Mouse (Mus musculus) brown adipose tissue, adult 24 weeks (tissue): ENCODE results near the gene Adam1a. TPM values are rescaled to one million over a fixed set of nuclear protein-coding genes. Genes with fewer than 3 reads are reported as not detected.

ENCODE experiments used
- H3K27ac ChIP-seq: fragments of 200-500 bp; replicated peaks from 2 replicates; pipeline ENCODE4 v1.5.1; 2012; ENCODE audit warnings: low read depth, mild to moderate bottlenecking, low read length
- H3K4me1 ChIP-seq: fragments of 200-500 bp; 2 replicates; pipeline ENCODE4 v1.6.1; 2012; ENCODE audit warnings: low read length, mixed read lengths; ENCODE audit not compliant: control insufficient read depth, insufficient read depth, insufficient read length
- H3K4me3 ChIP-seq: fragments of 200-500 bp; 2 replicates; pipeline ENCODE4 v1.5.1; 2012; ENCODE audit warnings: low read depth, mild to moderate bottlenecking, low read length, moderate library complexity; ENCODE audit not compliant: insufficient read depth
- polyA plus RNA-seq: library from polyadenylated mRNA; stranded (reverse); fragments of >200 nt; gene quantifications from 2 replicates; pipeline ENCODE4 v1.2.4, GENCODE M21; 2012; ENCODE audit not compliant: missing spikeins, insufficient read depth, insufficient read length

Gene Adam1a
- 0.52 and 0.71 TPM in 2 replicates for polyA plus RNA-seq

GRCm38 (mm10) chr5:121544910-121545792 is at the start of gene Adam1a, which contains the start of gene Gm42878:
Gene Adam1a (minus strand): TSS chr5:121545482.
Gene Gm42878 (minus strand): TSS chr5:121545482.
- H3K4me1 ChIP-seq: peaks cover 11% of the 10 kb centered on the region
- peak within 1 kb of the TSS; percentile 88 for H3K4me3 ChIP-seq
- H3K27ac ChIP-seq: peak within 1 kb of the TSS; percentile 90

GRCm38 (mm10) chr5:121594714-121595313 is 49.5 kb upstream of the Adam1a start:
- Histone ChIP-seq H3K4me1 (peaks cover 20% of the 10 kb centered on the region), H3K27ac (no peak overlapping the region), H3K4me3 (no peak overlapping the region)

- H3K4me3 ChIP-seq: peak within 1 kb of the TSS; percentile 71
- H3K27ac ChIP-seq: peak within 1 kb of the TSS; percentile 47
- H3K4me1 ChIP-seq: peaks cover 20% of the 10 kb centered on the region
These were observed 48.4 kb upstream of the Adam1a start, which contains the start of gene Aldh2 for GRCm38 (mm10) chr5:121593451-121594401. Gene Aldh2 (minus strand): TSS chr5:121593824.

- peak overlapping the region; percentile 47 for H3K27ac ChIP-seq
- peak overlapping the region; percentile 71 for H3K4me3 ChIP-seq
- H3K4me1 ChIP-seq: peaks cover 20% of the 10 kb centered on the region
These were observed 47.6 kb upstream of the Adam1a start for GRCm38 (mm10) chr5:121592816-121593407.

- H3K4me3 ChIP-seq: peak overlapping the region; percentile 71
- peaks cover 25% of the 10 kb centered on the region for H3K4me1 ChIP-seq
- H3K27ac ChIP-seq: peak overlapping the region; percentile 53
These were observed 47.0 kb upstream of the Adam1a start for GRCm38 (mm10) chr5:121592064-121592815.

GRCm38 (mm10) chr5:121591417-121592063 is 46.3 kb upstream of the Adam1a start:
- H3K4me3 ChIP-seq: peak overlapping the region; percentile 71
- H3K4me1 ChIP-seq: peaks cover 27% of the 10 kb centered on the region
- peak overlapping the region; percentile 53 for H3K27ac ChIP-seq

GRCm38 (mm10) chr5:121589928-121590327 is 44.6 kb upstream of the Adam1a start:
- Histone ChIP-seq H3K4me1 (peaks cover 37% of the 10 kb centered on the region), H3K4me3 (no peak overlapping the region), H3K27ac (0 out of 2 replicates have a peak overlapping the region, but pooled peaks have one; percentile 0)

GRCm38 (mm10) chr5:121586400-121587039 is 41.2 kb upstream of the Adam1a start:
- H3K4me1 ChIP-seq: peaks cover 31% of the 10 kb centered on the region
- peak overlapping the region; percentile 31; the same call in 1 of the 2 replicates for H3K4me3 ChIP-seq
- H3K27ac ChIP-seq: peak overlapping the region; percentile 97

- Histone ChIP-seq H3K4me3 (no peak overlapping the region), H3K4me1 (peaks cover 25% of the 10 kb centered on the region), H3K27ac (peak overlapping the region; percentile 97)
These were observed 40.4 kb upstream of the Adam1a start for GRCm38 (mm10) chr5:121585699-121586098.

GRCm38 (mm10) chr5:121585005-121585404 is 39.7 kb upstream of the Adam1a start:
- Histone ChIP-seq H3K4me3 (no peak overlapping the region), H3K27ac (peak overlapping the region; percentile 97), H3K4me1 (peaks cover 25% of the 10 kb centered on the region)

GRCm38 (mm10) chr5:121583765-121584501 is 38.7 kb upstream of the Adam1a start:
- Histone ChIP-seq H3K27ac (peak overlapping the region; percentile 97), H3K4me1 (peaks cover 25% of the 10 kb centered on the region), H3K4me3 (peak overlapping the region; percentile 40)

- H3K4me3 ChIP-seq: no peak overlapping the region
- H3K27ac ChIP-seq: no peak overlapping the region
- peaks cover 21% of the 10 kb centered on the region for H3K4me1 ChIP-seq
These were observed 36.7 kb upstream of the Adam1a start for GRCm38 (mm10) chr5:121581945-121582344.
